Mouse (Mus musculus): ENCODE data around the gene Mtch2. TPM values are rescaled to one million over a fixed set of nuclear protein-coding genes. Genes with fewer than 3 reads are reported as not detected.

Gene Mtch2
- total RNA-seq, 2 experiments from 2014 or later, result 145 to 159 TPM

- no peak for ATAC-seq (replicated peaks; ENCODE audit: low FRiP score, low TSS enrichment, poor library complexity, severe bottlenecking)
Measured at GRCm38 (mm10) chr2:90848331-90848730, 1.4 kb downstream of the Mtch2 start.

GRCm38 (mm10) chr2:90850401-90850800 lies 3.4 kb downstream of the Mtch2 start:
- no peak for ATAC-seq (replicated peaks; ENCODE audit: low FRiP score, low TSS enrichment, poor library complexity, severe bottlenecking)

- ATAC-seq (replicated peaks; ENCODE audit: low FRiP score, low TSS enrichment, poor library complexity, severe bottlenecking), result no peak
Measured at GRCm38 (mm10) chr2:90861486-90861885, 14.5 kb downstream of the Mtch2 start.

DNA sequence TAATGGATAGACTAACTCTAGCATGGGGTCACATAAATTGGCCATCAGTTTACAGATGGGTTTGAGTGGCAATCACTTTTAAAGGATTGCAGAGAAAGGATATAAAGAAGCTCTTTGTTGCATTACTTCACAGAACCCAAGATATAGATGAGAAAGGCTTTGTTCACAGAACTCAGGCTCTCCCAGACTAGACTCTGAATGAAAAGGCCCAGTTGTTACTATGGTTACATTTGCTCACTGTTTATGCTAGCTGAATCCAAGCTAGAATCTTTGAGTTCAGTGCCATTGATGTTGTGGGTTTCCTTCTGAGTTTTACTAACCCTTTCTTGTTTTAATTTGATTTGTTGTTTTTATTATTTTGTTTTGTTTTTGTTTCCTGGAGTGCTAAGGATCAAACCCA lies 17.2 kb downstream of the Mtch2 start:
- ATAC-seq (replicated peaks; ENCODE audit: low FRiP score, low TSS enrichment, poor library complexity, severe bottlenecking), result no peak

- peak; percentile 56 for ATAC-seq (replicated peaks; ENCODE audit: low FRiP score, low TSS enrichment, poor library complexity, severe bottlenecking)
Measured at GRCm38 (mm10) chr2:90866524-90866923, 19.6 kb downstream of the Mtch2 start.

- peak; percentile 92 for ATAC-seq (replicated peaks; ENCODE audit: low FRiP score, low TSS enrichment, poor library complexity, severe bottlenecking)
Measured at GRCm38 (mm10) chr2:90870136-90870601, 23.2 kb downstream of the Mtch2 start.

GRCm38 (mm10) chr2:90871180-90871961 lies 24.4 kb downstream of the Mtch2 start:
- ATAC-seq (replicated peaks; ENCODE audit: low FRiP score, low TSS enrichment, poor library complexity, severe bottlenecking), result no peak

GRCm38 (mm10) chr2:90874025-90874424 lies 27.1 kb downstream of the Mtch2 start:
- ATAC-seq (replicated peaks; ENCODE audit: low FRiP score, low TSS enrichment, poor library complexity, severe bottlenecking), result no peak

DNA sequence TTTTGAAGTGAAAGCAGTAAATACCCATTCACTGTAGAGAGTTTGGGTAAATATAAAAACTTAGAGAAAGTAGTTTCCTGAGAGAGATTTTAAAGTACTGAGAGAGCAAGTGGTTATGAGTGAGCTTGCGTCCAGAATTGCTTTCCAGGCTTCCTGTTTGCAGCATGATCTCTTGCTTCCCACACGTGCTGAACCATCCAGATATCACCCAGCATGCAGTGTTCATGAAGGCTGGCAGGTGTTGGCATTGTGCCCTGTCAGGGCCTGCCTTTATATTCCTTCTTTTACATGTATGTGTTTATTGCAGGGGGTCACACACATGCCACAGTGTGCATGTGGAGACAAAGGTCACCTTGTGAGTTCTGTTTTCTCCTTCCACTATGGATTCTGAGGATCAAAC lies 28.3 kb downstream of the Mtch2 start:
- no peak for ATAC-seq (replicated peaks; ENCODE audit: low FRiP score, low TSS enrichment, poor library complexity, severe bottlenecking)

- no peak for ATAC-seq (replicated peaks; ENCODE audit: low FRiP score, low TSS enrichment, poor library complexity, severe bottlenecking)
Measured at GRCm38 (mm10) chr2:90877584-90878259, 30.8 kb downstream of the Mtch2 start.

DNA sequence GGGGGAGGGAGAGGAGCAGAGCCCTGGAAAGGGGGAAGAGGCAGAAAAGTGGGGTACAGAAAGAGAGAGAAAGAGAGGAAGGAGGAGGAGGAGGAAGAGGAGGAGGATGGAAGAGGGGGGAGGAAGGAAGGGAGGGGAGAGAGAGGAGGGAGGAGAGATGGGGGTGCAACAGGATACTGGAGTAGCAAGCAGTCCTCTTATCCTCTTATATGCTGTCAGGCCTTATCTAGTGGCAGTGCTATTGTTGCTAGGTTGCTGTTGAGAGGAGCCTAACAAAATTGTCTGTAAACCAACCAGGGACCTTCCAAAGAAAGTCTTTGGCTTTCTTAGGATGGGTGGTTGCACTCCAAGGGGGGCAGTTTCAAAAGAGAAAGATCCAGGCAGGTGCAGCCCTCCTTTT lies 32.5 kb downstream of the Mtch2 start:
- peak; percentile 48; the same call in 1 of the 2 replicates for ATAC-seq (replicated peaks; ENCODE audit: low FRiP score, low TSS enrichment, poor library complexity, severe bottlenecking)

GRCm38 (mm10) chr2:90880144-90880785 lies 33.3 kb downstream of the Mtch2 start:
- ATAC-seq (replicated peaks; ENCODE audit: low FRiP score, low TSS enrichment, poor library complexity, severe bottlenecking), result no peak

DNA sequence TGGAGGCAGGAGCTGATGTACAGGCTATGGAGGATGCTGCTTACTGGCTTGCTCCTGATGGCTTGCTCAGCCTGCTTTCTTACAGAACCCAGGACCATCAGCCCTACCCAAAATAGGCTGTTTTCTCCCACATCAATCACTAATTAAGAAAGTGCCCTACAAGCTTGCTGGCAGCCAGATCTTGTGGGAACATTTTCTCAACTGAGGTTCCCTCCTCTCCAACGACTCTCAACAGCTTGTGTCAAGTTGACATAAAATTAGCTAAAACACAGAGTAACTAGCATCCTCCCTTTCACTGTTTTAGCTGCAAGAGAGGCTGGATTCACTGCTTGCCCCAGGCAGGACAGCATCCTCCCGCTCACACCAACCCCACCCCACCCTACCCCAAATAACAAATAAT lies 34.9 kb downstream of the Mtch2 start:
- ATAC-seq (replicated peaks; ENCODE audit: low FRiP score, low TSS enrichment, poor library complexity, severe bottlenecking), result no peak

GRCm38 (mm10) chr2:90885218-90886041 lies 38.5 kb downstream of the Mtch2 start, which contains the start of gene C1qtnf4:
Gene C1qtnf4 (plus strand): TSS chr2:90885860.
- ATAC-seq (replicated peaks; ENCODE audit: low FRiP score, low TSS enrichment, poor library complexity, severe bottlenecking), result no peak

GRCm38 (mm10) chr2:90886436-90886835 lies 39.5 kb downstream of the Mtch2 start:
- no peak for ATAC-seq (replicated peaks; ENCODE audit: low FRiP score, low TSS enrichment, poor library complexity, severe bottlenecking)

- no peak for ATAC-seq (replicated peaks; ENCODE audit: low FRiP score, low TSS enrichment, poor library complexity, severe bottlenecking)
Measured at GRCm38 (mm10) chr2:90887627-90888026, 40.7 kb downstream of the Mtch2 start.

- ATAC-seq (replicated peaks; ENCODE audit: low FRiP score, low TSS enrichment, poor library complexity, severe bottlenecking), result 0 out of 2 replicates have a peak, but pooled peaks have one; percentile 27
Measured at GRCm38 (mm10) chr2:90889550-90890548, 42.9 kb downstream of the Mtch2 start.

- peak; percentile 77 for ATAC-seq (replicated peaks; ENCODE audit: low FRiP score, low TSS enrichment, poor library complexity, severe bottlenecking)
Measured at GRCm38 (mm10) chr2:90893673-90894298, 46.8 kb downstream of the Mtch2 start.

Data from megakaryocyte-erythroid progenitor cell, adult 5-6 weeks (primary cell).